Mouse (Mus musculus) kidney, embryonic 14.5 days (tissue): ENCODE data around the gene Slc4a4. TPM values are rescaled to one million over a fixed set of nuclear protein-coding genes. Genes with fewer than 3 reads are reported as not detected.
"Not testable (repeated sequence)": the region's sequence is repeated elsewhere in the genome, so short reads cannot be mapped to it uniquely, and the experiment has no call there.

Source experiments
- ATAC-seq: fragments of 200-750 bp; cut with Nextera tagmentation; 2 replicates; pipeline ENCODE4 v1.8.0; 2017; ENCODE audit warnings: moderate number of reproducible peaks, mild to moderate bottlenecking, moderate TSS enrichment, moderate library complexity; ENCODE audit not compliant: low FRiP score, low TSS enrichment
- H3K27ac ChIP-seq: fragments of 300-500 bp; sonication (generic); 2 replicates; pipeline ENCODE4 v1.5.1; 2014; ENCODE audit warnings: low read depth, mild to moderate bottlenecking, low read length, moderate library complexity, mixed read lengths
- H3K27me3 ChIP-seq: fragments of 300-500 bp; sonication (generic); 2 replicates; pipeline ENCODE4 v1.6.1; 2014; ENCODE audit warnings: mild to moderate bottlenecking, low read length; ENCODE audit not compliant: control insufficient read depth, insufficient read depth
- H3K36me3 ChIP-seq: fragments of 300-500 bp; sonication (generic); 2 replicates; pipeline ENCODE4 v1.6.1; 2014; ENCODE audit warnings: low read length, mixed read lengths; ENCODE audit not compliant: control insufficient read depth, insufficient read depth
- H3K4me1 ChIP-seq: fragments of 300-500 bp; sonication (generic); 2 replicates; pipeline ENCODE4 v1.6.1; 2014; ENCODE audit warnings: low read length, mixed read lengths; ENCODE audit not compliant: control insufficient read depth, insufficient read depth
- H3K4me2 ChIP-seq: fragments of 300-500 bp; sonication (generic); replicated peaks from 2 replicates; pipeline ENCODE4 v1.6.1; 2014; ENCODE audit warnings: low read depth, mild to moderate bottlenecking, low read length
- H3K4me3 ChIP-seq: fragments of 300-500 bp; sonication (generic); 2 replicates; pipeline ENCODE4 v1.5.1; 2014; ENCODE audit warnings: mild to moderate bottlenecking, low read length
- H3K9ac ChIP-seq: fragments of 300-500 bp; sonication (generic); 2 replicates; pipeline ENCODE4 v1.6.1; 2014; ENCODE audit warnings: low read depth, mild to moderate bottlenecking, low read length, moderate library complexity
- H3K9me3 ChIP-seq: fragments of 300-500 bp; sonication (generic); 2 replicates; pipeline ENCODE4 v1.6.1; 2016; ENCODE audit warnings: low read length; ENCODE audit not compliant: control insufficient read depth
- WGBS: fragments of 180-500 bp; shearing (Covaris S2); extraction: QIAGEN DNeasy Blood & Tissue Kit; methylation state at CpG from one replicate; pipeline ENCODE4 v1.1.7; 2014; 5-methylcytosine and 5-hydroxymethylcytosine counted together
- polyA plus RNA-seq: library from polyadenylated mRNA; unstranded; fragments of >200 nt; fragmentation: Nextera tagmentation; extraction: Ambion mirVana; gene quantifications from 2 replicates; pipeline ENCODE4 v1.2.1, GENCODE M21; 2014

Gene Slc4a4
- polyA plus RNA-seq, 1 experiment from 2014 or later, result 4.7 TPM

GRCm38 (mm10) chr5:88991309-88991708 is 104.7 kb downstream of the Slc4a4 start:
- not testable (repeated sequence) for ATAC-seq, H3K4me3 ChIP-seq, H3K36me3 ChIP-seq, H3K9me3 ChIP-seq, H3K27ac ChIP-seq, H3K27me3 ChIP-seq, H3K4me1 ChIP-seq, H3K9ac ChIP-seq, H3K4me2 ChIP-seq
- 93% methylated on average over 2 of the region's 2 CpGs for WGBS

GRCm38 (mm10) chr5:88994533-88994932 is 107.9 kb downstream of the Slc4a4 start:
- Histone ChIP-seq H3K36me3 (no peaks in the 10 kb centered on the region), H3K4me3 (no peak overlapping the region), H3K27me3 (no peaks in the 10 kb centered on the region), H3K9me3 (no peaks in the 10 kb centered on the region), H3K4me1 (no peaks in the 10 kb centered on the region), H3K27ac (no peak overlapping the region), H3K4me2 (no peak overlapping the region), H3K9ac (no peak overlapping the region)
- ATAC-seq, result no peak
- WGBS, result 92% methylated on average over 5 of the region's 5 CpGs

GRCm38 (mm10) chr5:88996246-88996645 is 109.6 kb downstream of the Slc4a4 start:
- 96% methylated on average over 8 of the region's 8 CpGs for WGBS
- no peak for ATAC-seq
- Histone ChIP-seq H3K9me3 (peaks cover 3% of the 10 kb centered on the region), H3K27ac (no peak overlapping the region), H3K4me3 (no peak overlapping the region), H3K4me1 (no peaks in the 10 kb centered on the region), H3K4me2 (no peak overlapping the region), H3K36me3 (no peaks in the 10 kb centered on the region), H3K9ac (no peak overlapping the region), H3K27me3 (no peaks in the 10 kb centered on the region)

- Histone ChIP-seq H3K27ac (no peak overlapping the region), H3K4me2 (no peak overlapping the region), H3K9ac (no peak overlapping the region), H3K27me3 (no peaks in the 10 kb centered on the region), H3K36me3 (no peaks in the 10 kb centered on the region), H3K4me3 (no peak overlapping the region), H3K9me3 (peaks cover 3% of the 10 kb centered on the region), H3K4me1 (no peaks in the 10 kb centered on the region)
- no peak for ATAC-seq
- 91% methylated on average over 6 of the region's 6 CpGs for WGBS
Measured at GRCm38 (mm10) chr5:88997277-88997676, 110.7 kb downstream of the Slc4a4 start.

GRCm38 (mm10) chr5:88999793-89000192 is 113.2 kb downstream of the Slc4a4 start:
- H3K4me3 ChIP-seq, result no peak overlapping the region
- H3K9ac ChIP-seq, result no peak overlapping the region
- H3K4me1 ChIP-seq, result no peaks in the 10 kb centered on the region
- no peak for ATAC-seq
- no peaks in the 10 kb centered on the region for H3K36me3 ChIP-seq
- H3K9me3 ChIP-seq, result peaks cover 3% of the 10 kb centered on the region
- H3K27ac ChIP-seq, result no peak overlapping the region
- no peak overlapping the region for H3K4me2 ChIP-seq
- no peaks in the 10 kb centered on the region for H3K27me3 ChIP-seq
- WGBS, result 87% methylated on average over 6 of the region's 6 CpGs

GRCm38 (mm10) chr5:89000598-89000997 is 114.0 kb downstream of the Slc4a4 start:
- no peaks in the 10 kb centered on the region for H3K36me3 ChIP-seq
- no peaks in the 10 kb centered on the region for H3K4me1 ChIP-seq
- no peaks in the 10 kb centered on the region for H3K27me3 ChIP-seq
- no peak overlapping the region for H3K9ac ChIP-seq
- ATAC-seq, result no peak
- 94% methylated on average over 7 of the region's 7 CpGs for WGBS
- peaks cover 3% of the 10 kb centered on the region for H3K9me3 ChIP-seq
- H3K27ac ChIP-seq, result no peak overlapping the region
- H3K4me2 ChIP-seq, result no peak overlapping the region
- H3K4me3 ChIP-seq, result no peak overlapping the region

- no peaks in the 10 kb centered on the region for H3K36me3 ChIP-seq
- H3K4me2 ChIP-seq, result no peak overlapping the region
- H3K4me1 ChIP-seq, result no peaks in the 10 kb centered on the region
- no peak overlapping the region for H3K9ac ChIP-seq
- 46% methylated on average over 5 of the region's 5 CpGs for WGBS
- no peak overlapping the region for H3K4me3 ChIP-seq
- H3K27me3 ChIP-seq, result no peaks in the 10 kb centered on the region
- no peak for ATAC-seq
- H3K27ac ChIP-seq, result no peak overlapping the region
- H3K9me3 ChIP-seq, result no peaks in the 10 kb centered on the region
Measured at GRCm38 (mm10) chr5:89010116-89010515, 123.5 kb downstream of the Slc4a4 start.

GRCm38 (mm10) chr5:89012456-89012855 is 125.8 kb downstream of the Slc4a4 start:
- Histone ChIP-seq H3K36me3 (no peaks in the 10 kb centered on the region), H3K9ac (no peak overlapping the region), H3K27me3 (no peaks in the 10 kb centered on the region), H3K4me3 (no peak overlapping the region), H3K4me1 (no peaks in the 10 kb centered on the region), H3K4me2 (no peak overlapping the region), H3K9me3 (no peaks in the 10 kb centered on the region), H3K27ac (no peak overlapping the region)
- ATAC-seq, result no peak
- WGBS, result 92% methylated on average over 3 of the region's 3 CpGs

- Histone ChIP-seq H3K9me3 (no peaks in the 10 kb centered on the region), H3K27me3 (no peaks in the 10 kb centered on the region), H3K27ac (no peak overlapping the region), H3K9ac (no peak overlapping the region), H3K36me3 (no peaks in the 10 kb centered on the region), H3K4me3 (no peak overlapping the region), H3K4me2 (no peak overlapping the region), H3K4me1 (no peaks in the 10 kb centered on the region)
- WGBS, result 75% methylated on average over 2 of the region's 2 CpGs
- ATAC-seq, result no peak
Measured at GRCm38 (mm10) chr5:89014782-89015181, 128.2 kb downstream of the Slc4a4 start.

- ATAC-seq, result no peak
- H3K9me3 ChIP-seq, result no peaks in the 10 kb centered on the region
- H3K4me1 ChIP-seq, result no peaks in the 10 kb centered on the region
- H3K4me3 ChIP-seq, result no peak overlapping the region
- H3K9ac ChIP-seq, result no peak overlapping the region
- H3K36me3 ChIP-seq, result no peaks in the 10 kb centered on the region
- no peaks in the 10 kb centered on the region for H3K27me3 ChIP-seq
- H3K4me2 ChIP-seq, result no peak overlapping the region
- H3K27ac ChIP-seq, result no peak overlapping the region
- WGBS, result 56% methylated on average over 5 of the region's 5 CpGs
Measured at GRCm38 (mm10) chr5:89015878-89016277, 129.3 kb downstream of the Slc4a4 start.
